Mouse (Mus musculus): Measurements from ENCODE around the gene Teddm3.

- TF ChIP-seq CTCF (IDR thresholded peaks at IDR 0.05; ENCODE audit: control insufficient read depth, insufficient read depth, insufficient read length): no peak
- no peak for TF ChIP-seq MAX (IDR thresholded peaks at IDR 0.05)
- TF ChIP-seq MYOG (IDR thresholded peaks at IDR 0.05; ENCODE audit: control insufficient read depth, extremely low read depth, insufficient read length): no peak
- TF ChIP-seq USF1 (IDR thresholded peaks at IDR 0.05; ENCODE audit: low read depth): no peak
- no peak for TF ChIP-seq CEBPB (IDR thresholded peaks at IDR 0.05; ENCODE audit: low read depth)
These were observed 43.7 kb upstream of the Teddm3 start for GRCm38 (mm10) chr16:21197542-21197941.

Data from C2C12 (cell line).